Mouse (Mus musculus): ENCODE data around the gene Tomm22. TPM values are rescaled to one million over a fixed set of nuclear protein-coding genes. Genes with fewer than 3 reads are reported as not detected.

Gene Tomm22
- polyA plus RNA-seq, 1 experiment from 2014 or later = 273 TPM

GRCm38 (mm10) chr15:79696508-79696907 is 25.8 kb downstream of the Tomm22 start:
- Histone ChIP-seq H3K27ac (ENCODE audit: low read depth, low read length) (no peak overlapping the region), H3K4me3 (ENCODE audit: low read depth, low read length) (no peak overlapping the region), H3K9me3 (replicated peaks; ENCODE audit: control insufficient read depth, low read length) (no peaks in the 10 kb centered on the region), H3K4me2 (no peak overlapping the region), H3K36me3 (ENCODE audit: control insufficient read depth, insufficient read depth, low read length) (0 out of 2 replicates have a peak, but pooled peaks cover 3% of the 10 kb centered on the region), H3K4me1 (ENCODE audit: control insufficient read depth, insufficient read depth, low read length) (peaks cover 21% of the 10 kb centered on the region; the same call in 1 of the 2 replicates), H3K27me3 (ENCODE audit: control insufficient read depth, insufficient read depth, low read length) (no peaks in the 10 kb centered on the region), H3K9ac (ENCODE audit: low read depth, low read length) (no peak overlapping the region)
- 92% methylated on average over 2 of the region's 2 CpGs for WGBS (ENCODE audit: insufficient replicate concordance)
- no peak for ATAC-seq (replicated peaks; ENCODE audit: insufficient number of reproducible peaks, low FRiP score, low TSS enrichment)

GRCm38 (mm10) chr15:79697011-79697410 is 26.4 kb downstream of the Tomm22 start:
- Histone ChIP-seq H3K9me3 (replicated peaks; ENCODE audit: control insufficient read depth, low read length) (no peaks in the 10 kb centered on the region), H3K27ac (ENCODE audit: low read depth, low read length) (no peak overlapping the region), H3K4me3 (ENCODE audit: low read depth, low read length) (no peak overlapping the region), H3K4me2 (no peak overlapping the region), H3K9ac (ENCODE audit: low read depth, low read length) (no peak overlapping the region), H3K36me3 (ENCODE audit: control insufficient read depth, insufficient read depth, low read length) (0 out of 2 replicates have a peak, but pooled peaks cover 3% of the 10 kb centered on the region), H3K4me1 (ENCODE audit: control insufficient read depth, insufficient read depth, low read length) (0 out of 2 replicates have a peak, but pooled peaks cover 19% of the 10 kb centered on the region), H3K27me3 (ENCODE audit: control insufficient read depth, insufficient read depth, low read length) (no peaks in the 10 kb centered on the region)
- WGBS (ENCODE audit: insufficient replicate concordance) = 83% methylated on average over 6 of the region's 6 CpGs
- ATAC-seq (replicated peaks; ENCODE audit: insufficient number of reproducible peaks, low FRiP score, low TSS enrichment) = no peak

GRCm38 (mm10) chr15:79697558-79698187 is 27.0 kb downstream of the Tomm22 start:
- Histone ChIP-seq H3K4me2 (no peak overlapping the region), H3K9ac (ENCODE audit: low read depth, low read length) (no peak overlapping the region), H3K36me3 (ENCODE audit: control insufficient read depth, insufficient read depth, low read length) (0 out of 2 replicates have a peak, but pooled peaks cover 3% of the 10 kb centered on the region), H3K4me1 (ENCODE audit: control insufficient read depth, insufficient read depth, low read length) (0 out of 2 replicates have a peak, but pooled peaks cover 19% of the 10 kb centered on the region), H3K27ac (ENCODE audit: low read depth, low read length) (no peak overlapping the region), H3K9me3 (replicated peaks; ENCODE audit: control insufficient read depth, low read length) (no peaks in the 10 kb centered on the region), H3K4me3 (ENCODE audit: low read depth, low read length) (no peak overlapping the region), H3K27me3 (ENCODE audit: control insufficient read depth, insufficient read depth, low read length) (no peaks in the 10 kb centered on the region)
- 73% methylated on average over 9 of the region's 9 CpGs for WGBS (ENCODE audit: insufficient replicate concordance)
- ATAC-seq (replicated peaks; ENCODE audit: insufficient number of reproducible peaks, low FRiP score, low TSS enrichment) = no peak

GRCm38 (mm10) chr15:79706603-79707214 is 36.0 kb downstream of the Tomm22 start:
- WGBS (ENCODE audit: insufficient replicate concordance) = 82% methylated on average over 17 of the region's 17 CpGs

GRCm38 (mm10) chr15:79708229-79708822 is 37.7 kb downstream of the Tomm22 start:
- no peak for ATAC-seq (replicated peaks; ENCODE audit: insufficient number of reproducible peaks, low FRiP score, low TSS enrichment)
- 87% methylated on average over 5 of the region's 5 CpGs for WGBS (ENCODE audit: insufficient replicate concordance)
- Histone ChIP-seq H3K4me2 (no peak overlapping the region), H3K36me3 (ENCODE audit: control insufficient read depth, insufficient read depth, low read length) (peaks cover 22% of the 10 kb centered on the region), H3K4me1 (ENCODE audit: control insufficient read depth, insufficient read depth, low read length) (no peaks in the 10 kb centered on the region), H3K27me3 (ENCODE audit: control insufficient read depth, insufficient read depth, low read length) (no peaks in the 10 kb centered on the region), H3K4me3 (ENCODE audit: low read depth, low read length) (no peak overlapping the region), H3K9ac (ENCODE audit: low read depth, low read length) (no peak overlapping the region), H3K9me3 (replicated peaks; ENCODE audit: control insufficient read depth, low read length) (no peaks in the 10 kb centered on the region), H3K27ac (ENCODE audit: low read depth, low read length) (no peak overlapping the region)

More at GRCm38 (mm10) chr15:79706603-79707214, 36.0 kb downstream of the Tomm22 start:
- no peak overlapping the region for H3K9ac ChIP-seq (ENCODE audit: low read depth, low read length)
- no peak overlapping the region for H3K4me3 ChIP-seq (ENCODE audit: low read depth, low read length)
- no peaks in the 10 kb centered on the region for H3K27me3 ChIP-seq (ENCODE audit: control insufficient read depth, insufficient read depth, low read length)
- ATAC-seq (replicated peaks; ENCODE audit: insufficient number of reproducible peaks, low FRiP score, low TSS enrichment) = no peak
- no peak overlapping the region for H3K4me2 ChIP-seq
- H3K27ac ChIP-seq (ENCODE audit: low read depth, low read length) = no peak overlapping the region
- no peaks in the 10 kb centered on the region for H3K4me1 ChIP-seq (ENCODE audit: control insufficient read depth, insufficient read depth, low read length)
- H3K9me3 ChIP-seq (replicated peaks; ENCODE audit: control insufficient read depth, low read length) = no peaks in the 10 kb centered on the region
- H3K36me3 ChIP-seq (ENCODE audit: control insufficient read depth, insufficient read depth, low read length) = peaks cover 10% of the 10 kb centered on the region

GRCm38 (mm10) chr15:79715646-79716045 is 45.0 kb downstream of the Tomm22 start:
- H3K4me1 ChIP-seq (ENCODE audit: control insufficient read depth, insufficient read depth, low read length) = no peaks in the 10 kb centered on the region
- WGBS (ENCODE audit: insufficient replicate concordance) = 91% methylated on average over 7 of the region's 7 CpGs
- H3K4me2 ChIP-seq = no peak overlapping the region
- no peaks in the 10 kb centered on the region for H3K9me3 ChIP-seq (replicated peaks; ENCODE audit: control insufficient read depth, low read length)
- no peaks in the 10 kb centered on the region for H3K27me3 ChIP-seq (ENCODE audit: control insufficient read depth, insufficient read depth, low read length)
- peaks cover 47% of the 10 kb centered on the region for H3K36me3 ChIP-seq (ENCODE audit: control insufficient read depth, insufficient read depth, low read length)
- H3K9ac ChIP-seq (ENCODE audit: low read depth, low read length) = no peak overlapping the region
- no peak for ATAC-seq (replicated peaks; ENCODE audit: insufficient number of reproducible peaks, low FRiP score, low TSS enrichment)
- no peak overlapping the region for H3K4me3 ChIP-seq (ENCODE audit: low read depth, low read length)
- H3K27ac ChIP-seq (ENCODE audit: low read depth, low read length) = no peak overlapping the region

- Histone ChIP-seq H3K36me3 (ENCODE audit: control insufficient read depth, insufficient read depth, low read length) (peaks cover 44% of the 10 kb centered on the region), H3K4me2 (no peak overlapping the region), H3K4me1 (ENCODE audit: control insufficient read depth, insufficient read depth, low read length) (no peaks in the 10 kb centered on the region), H3K9ac (ENCODE audit: low read depth, low read length) (no peak overlapping the region), H3K4me3 (ENCODE audit: low read depth, low read length) (no peak overlapping the region), H3K27ac (ENCODE audit: low read depth, low read length) (no peak overlapping the region), H3K9me3 (replicated peaks; ENCODE audit: control insufficient read depth, low read length) (no peaks in the 10 kb centered on the region), H3K27me3 (ENCODE audit: control insufficient read depth, insufficient read depth, low read length) (no peaks in the 10 kb centered on the region)
- no peak for ATAC-seq (replicated peaks; ENCODE audit: insufficient number of reproducible peaks, low FRiP score, low TSS enrichment)
- WGBS (ENCODE audit: insufficient replicate concordance) = 90% methylated on average over 6 of the region's 6 CpGs
Observed at GRCm38 (mm10) chr15:79716710-79717109, 46.0 kb downstream of the Tomm22 start.

- no peaks in the 10 kb centered on the region for H3K9me3 ChIP-seq (replicated peaks; ENCODE audit: control insufficient read depth, low read length)
- H3K27me3 ChIP-seq (ENCODE audit: control insufficient read depth, insufficient read depth, low read length) = no peaks in the 10 kb centered on the region
- H3K9ac ChIP-seq (ENCODE audit: low read depth, low read length) = no peak overlapping the region
- H3K36me3 ChIP-seq (ENCODE audit: control insufficient read depth, insufficient read depth, low read length) = peaks cover 29% of the 10 kb centered on the region
- H3K4me3 ChIP-seq (ENCODE audit: low read depth, low read length) = no peak overlapping the region
- no peak overlapping the region for H3K4me2 ChIP-seq
- ATAC-seq (replicated peaks; ENCODE audit: insufficient number of reproducible peaks, low FRiP score, low TSS enrichment) = no peak
- H3K27ac ChIP-seq (ENCODE audit: low read depth, low read length) = no peak overlapping the region
- H3K4me1 ChIP-seq (ENCODE audit: control insufficient read depth, insufficient read depth, low read length) = no peaks in the 10 kb centered on the region
- WGBS (ENCODE audit: insufficient replicate concordance) = 94% methylated on average over 8 of the region's 8 CpGs
Observed at GRCm38 (mm10) chr15:79720267-79720666, 49.6 kb downstream of the Tomm22 start.

All from heart, embryonic 11.5 days (tissue).